Mouse (Mus musculus) hindbrain, postnatal 0 days (tissue): ENCODE measurements at regions not wholly inside any gene's neighbourhood (a gene's known extent, or its start where the extent isn't known, plus 50 kb on each side); places are given as distances from the start of the nearest gene placed in this dataset.

Experiments used
- ATAC-seq: fragments of 200-750 bp; cut with Nextera tagmentation; 2 replicates; pipeline ENCODE4 v1.8.0; 2017; ENCODE audit warnings: mild to moderate bottlenecking, moderate TSS enrichment, moderate library complexity
- DNase-seq: peaks from one replicate; pipeline ENCODE4 v3.0.0-alpha.2; 2015; ENCODE audit warnings: low spot score
- H3K27ac ChIP-seq: fragments of 300-500 bp; sonication (generic); 2 replicates; pipeline ENCODE4 v1.5.1; 2014; ENCODE audit warnings: mild to moderate bottlenecking
- H3K27me3 ChIP-seq: fragments of 300-500 bp; sonication (generic); 2 replicates; pipeline ENCODE4 v1.6.1; 2014; ENCODE audit warnings: low read length, mixed read lengths; ENCODE audit not compliant: insufficient read depth
- H3K36me3 ChIP-seq: fragments of 300-500 bp; sonication (generic); 2 replicates; pipeline ENCODE4 v1.6.1; 2014; ENCODE audit warnings: low read length, mixed read lengths; ENCODE audit not compliant: insufficient read depth
- H3K4me1 ChIP-seq: fragments of 300-500 bp; sonication (generic); 2 replicates; pipeline ENCODE4 v1.6.1; 2014; ENCODE audit warnings: antibody characterized with exemption, low read length, mixed read lengths; ENCODE audit not compliant: insufficient read depth
- H3K4me2 ChIP-seq: fragments of 300-500 bp; sonication (generic); 2 replicates; pipeline ENCODE4 v1.6.1; 2014; ENCODE audit warnings: low read depth, mild to moderate bottlenecking, low read length, moderate library complexity, mixed read lengths
- H3K4me3 ChIP-seq: fragments of 300-500 bp; sonication (generic); 2 replicates; pipeline ENCODE4 v1.5.1; 2014; ENCODE audit warnings: low read length
- H3K9ac ChIP-seq: fragments of 300-500 bp; sonication (generic); replicated peaks from 2 replicates; pipeline ENCODE4 v1.6.1; 2014; ENCODE audit warnings: mild to moderate bottlenecking, low read length, moderate library complexity, mixed read lengths
- H3K9me3 ChIP-seq: fragments of 300-500 bp; sonication (generic); 2 replicates; pipeline ENCODE4 v1.6.1; 2016; ENCODE audit warnings: low read length, mixed read lengths
- CTCF ChIP-seq: IDR thresholded peaks from 2 replicates; pipeline ENCODE4 v1.5.1; 2016; ENCODE audit warnings: antibody characterized with exemption, control low read depth, low read depth
- WGBS: fragments of 180-500 bp; shearing (Covaris S2); extraction: QIAGEN DNeasy Blood & Tissue Kit; methylation state at CpG from one replicate; pipeline ENCODE4 v1.1.7; 2014; 5-methylcytosine and 5-hydroxymethylcytosine counted together

- ATAC-seq = no peak
Observed at GRCm38 (mm10) chr2:115141416-115141815, 440.1 kb upstream of the BC052040 start.

DNA sequence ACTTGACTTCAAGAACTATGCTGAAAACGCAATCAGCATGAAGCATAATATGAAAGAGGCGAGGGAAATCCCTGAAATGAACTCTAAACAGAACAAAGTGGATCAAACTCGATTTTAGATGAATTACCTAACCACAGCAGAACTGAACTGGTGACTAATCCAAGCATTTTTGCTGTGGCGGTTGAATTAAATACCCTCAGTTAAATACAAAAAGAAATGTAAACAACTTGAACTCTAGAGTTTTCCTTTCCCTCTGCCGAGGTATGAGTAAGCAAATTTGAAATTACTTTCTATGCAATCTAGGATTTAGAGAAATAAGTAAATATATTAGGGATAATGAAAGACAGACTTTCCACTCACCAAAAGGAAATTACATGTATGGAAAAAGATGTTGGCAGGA is 409.4 kb upstream of the BC052040 start:
- H3K9me3 ChIP-seq = no peaks in the 10 kb centered on the region
- no peaks in the 10 kb centered on the region for H3K4me1 ChIP-seq
- H3K4me2 ChIP-seq = no peak overlapping the region
- TF ChIP-seq CTCF = no peak
- ATAC-seq (no peak), DNase-seq (no peak)
- H3K27ac ChIP-seq = no peak overlapping the region
- no peak overlapping the region for H3K9ac ChIP-seq
- H3K27me3 ChIP-seq = no peaks in the 10 kb centered on the region
- no peaks in the 10 kb centered on the region for H3K36me3 ChIP-seq
- no peak overlapping the region for H3K4me3 ChIP-seq
- 83% methylated on average over 5 of the region's 5 CpGs for WGBS

More at GRCm38 (mm10) chr2:115141416-115141815, 440.1 kb upstream of the BC052040 start:
- Histone ChIP-seq H3K4me3 (no peak overlapping the region), H3K4me1 (no peaks in the 10 kb centered on the region), H3K36me3 (no peaks in the 10 kb centered on the region), H3K27me3 (no peaks in the 10 kb centered on the region), H3K4me2 (no peak overlapping the region), H3K9me3 (no peaks in the 10 kb centered on the region), H3K9ac (no peak overlapping the region), H3K27ac (no peak overlapping the region)
- TF ChIP-seq CTCF = no peak
- DNase-seq = no peak

DNA sequence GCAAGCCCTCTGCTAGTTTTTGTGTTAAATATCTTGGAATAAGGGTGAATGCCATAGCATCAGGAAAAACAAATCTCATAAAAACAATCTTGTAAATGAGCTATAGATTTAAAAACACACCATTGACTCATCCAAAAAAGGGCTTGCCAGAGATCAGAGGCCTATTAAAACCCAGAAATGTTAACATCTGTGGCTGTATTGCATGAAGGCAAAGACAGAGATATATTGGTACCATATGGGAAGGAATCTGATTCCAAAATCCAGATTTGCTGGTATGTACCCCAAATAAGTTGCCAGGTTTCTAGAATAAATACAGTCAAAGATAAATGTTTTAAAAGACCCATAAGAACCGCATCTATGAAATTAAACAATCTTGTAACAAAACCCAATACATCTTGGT is 404.4 kb upstream of the BC052040 start:
- WGBS = 87% methylated on average over 1 of the region's 1 CpGs
- H3K4me1 ChIP-seq = no peaks in the 10 kb centered on the region
- H3K27me3 ChIP-seq = no peaks in the 10 kb centered on the region
- TF ChIP-seq CTCF = no peak
- no peak overlapping the region for H3K9ac ChIP-seq
- DNase-seq (no peak), ATAC-seq (no peak)
- no peak overlapping the region for H3K4me3 ChIP-seq
- H3K9me3 ChIP-seq = no peaks in the 10 kb centered on the region
- H3K36me3 ChIP-seq = no peaks in the 10 kb centered on the region
- H3K27ac ChIP-seq = no peak overlapping the region
- H3K4me2 ChIP-seq = no peak overlapping the region

- no peaks in the 10 kb centered on the region for H3K9me3 ChIP-seq
- no peak overlapping the region for H3K4me3 ChIP-seq
- H3K9ac ChIP-seq = no peak overlapping the region
- H3K27ac ChIP-seq = no peak overlapping the region
- DNase-seq (peak; percentile 20), ATAC-seq (0 out of 2 replicates have a peak, but pooled peaks have one; percentile 35)
- no peaks in the 10 kb centered on the region for H3K4me1 ChIP-seq
- H3K27me3 ChIP-seq = no peaks in the 10 kb centered on the region
- H3K36me3 ChIP-seq = no peaks in the 10 kb centered on the region
- 47% methylated on average over 1 of the region's 1 CpGs for WGBS
- no peak for TF ChIP-seq CTCF
- no peak overlapping the region for H3K4me2 ChIP-seq
Observed at GRCm38 (mm10) chr2:115177896-115178295, 403.6 kb upstream of the BC052040 start.

- Histone ChIP-seq H3K4me1 (no peaks in the 10 kb centered on the region), H3K4me2 (no peak overlapping the region), H3K27me3 (no peaks in the 10 kb centered on the region), H3K9ac (no peak overlapping the region), H3K4me3 (no peak overlapping the region), H3K9me3 (no peaks in the 10 kb centered on the region), H3K27ac (no peak overlapping the region), H3K36me3 (no peaks in the 10 kb centered on the region)
- DNase-seq = peak; percentile 18
- ATAC-seq = no peak
- TF ChIP-seq CTCF = no peak
Observed at GRCm38 (mm10) chr2:115211191-115211590, 370.3 kb upstream of the BC052040 start.

GRCm38 (mm10) chr2:115213181-115213970 is 368.1 kb upstream of the BC052040 start:
- no peak for TF ChIP-seq CTCF
- Histone ChIP-seq H3K36me3 (no peaks in the 10 kb centered on the region), H3K4me1 (no peaks in the 10 kb centered on the region), H3K9me3 (no peaks in the 10 kb centered on the region), H3K27ac (no peak overlapping the region), H3K4me2 (no peak overlapping the region), H3K9ac (no peak overlapping the region), H3K4me3 (no peak overlapping the region), H3K27me3 (no peaks in the 10 kb centered on the region)
- ATAC-seq (0 out of 2 replicates have a peak, but pooled peaks have one; percentile 35), DNase-seq (peak; percentile 41)
- WGBS = 41% methylated on average over 18 of the region's 18 CpGs

- 73% methylated on average over 6 of the region's 6 CpGs for WGBS
Observed at GRCm38 (mm10) chr2:115214292-115214691, 367.2 kb upstream of the BC052040 start.

More at GRCm38 (mm10) chr2:115214292-115214691, 367.2 kb upstream of the BC052040 start:
- DNase-seq = no peak
- H3K4me2 ChIP-seq = no peak overlapping the region
- H3K27ac ChIP-seq = no peak overlapping the region
- no peaks in the 10 kb centered on the region for H3K27me3 ChIP-seq
- H3K36me3 ChIP-seq = no peaks in the 10 kb centered on the region
- no peak for TF ChIP-seq CTCF
- no peaks in the 10 kb centered on the region for H3K4me1 ChIP-seq
- H3K4me3 ChIP-seq = no peak overlapping the region
- ATAC-seq = no peak
- no peaks in the 10 kb centered on the region for H3K9me3 ChIP-seq
- H3K9ac ChIP-seq = no peak overlapping the region
